Mouse (Mus musculus) frontal cortex, postnatal 25 days (tissue): ENCODE measurements around the gene Hinfp.
A peak's percentile ranks its signal among the peaks of the same experiment; 100 is the strongest.
"Not testable (repeated sequence)": the region's sequence is repeated elsewhere in the genome, so short reads cannot be mapped to it uniquely, and the experiment has no call there.

Experiments used
- DNase-seq, 2 experiments: peaks; one replicate each; pipeline ENCODE4 v3.0.0; 2022; ENCODE audit warnings: low spot score in 2 of 2

The Hinfp gene

DNA sequence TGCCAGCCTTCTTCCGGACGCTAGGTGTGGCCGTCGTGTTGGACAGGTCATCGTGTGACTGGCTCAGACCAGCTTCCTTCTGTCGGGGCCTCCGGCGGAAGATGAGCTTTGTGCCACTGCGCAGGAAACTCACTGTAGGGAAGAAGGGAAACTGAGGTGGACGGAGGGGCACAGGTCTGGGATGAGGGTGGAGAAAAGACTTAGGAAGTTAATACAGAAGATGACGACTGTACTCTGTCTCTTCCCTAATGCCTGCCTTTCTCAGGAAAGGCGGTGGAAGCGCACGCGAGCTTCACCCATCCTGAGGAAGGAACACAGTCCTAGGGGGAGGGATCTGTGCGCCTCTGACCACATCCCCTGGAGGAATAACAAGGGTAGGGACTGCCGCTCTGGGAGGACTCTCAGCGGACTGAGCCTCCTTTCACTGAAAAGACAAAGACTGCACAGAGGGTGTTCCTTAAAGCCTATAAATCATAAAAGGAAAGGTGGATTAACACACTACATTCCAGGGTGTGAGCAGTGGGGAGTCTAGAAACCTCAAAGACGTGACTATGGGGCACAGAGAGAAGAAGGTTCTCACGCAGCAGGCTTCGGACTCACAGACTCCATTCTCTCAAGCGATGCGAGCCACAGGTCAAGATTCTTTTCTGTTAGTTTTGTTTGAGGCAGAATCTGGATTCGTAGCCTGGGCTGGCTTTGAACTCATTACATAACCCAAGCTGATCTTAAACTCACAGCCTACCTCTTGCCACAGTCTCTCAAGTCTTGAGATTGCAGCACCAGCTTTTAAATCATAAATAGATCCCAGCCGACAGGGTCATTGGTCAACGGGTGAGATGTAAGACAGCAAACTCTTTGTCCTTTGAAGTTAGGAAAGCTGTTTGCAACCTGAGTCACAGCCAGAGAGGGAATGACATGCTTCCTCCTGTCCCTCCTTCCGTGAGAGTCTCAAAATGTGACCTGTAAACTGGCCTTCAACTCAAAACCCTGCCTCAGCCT lies 6.0 kb upstream of the Hinfp start:
- DNase-seq = no peak

DNA sequence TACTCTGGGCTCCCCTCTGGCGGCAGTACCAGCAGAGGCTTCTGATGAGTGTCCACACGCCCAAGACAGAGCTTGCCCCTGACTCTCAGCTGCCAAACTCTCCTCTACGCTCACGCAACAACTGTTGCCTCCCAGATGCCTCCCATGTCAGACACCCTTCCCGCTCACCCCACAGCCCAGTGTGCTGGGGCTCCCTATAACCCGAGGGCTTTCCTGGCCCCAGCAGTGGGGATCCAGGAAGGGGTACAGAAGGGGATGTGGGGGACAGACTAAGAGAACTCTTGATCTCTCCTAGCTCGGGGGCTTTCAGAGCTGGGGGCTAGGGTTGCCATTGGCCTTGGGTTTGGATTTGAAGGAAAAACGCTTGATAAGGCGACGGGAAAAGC lies 5.3 kb upstream of the Hinfp start:
- no peak for DNase-seq

DNA sequence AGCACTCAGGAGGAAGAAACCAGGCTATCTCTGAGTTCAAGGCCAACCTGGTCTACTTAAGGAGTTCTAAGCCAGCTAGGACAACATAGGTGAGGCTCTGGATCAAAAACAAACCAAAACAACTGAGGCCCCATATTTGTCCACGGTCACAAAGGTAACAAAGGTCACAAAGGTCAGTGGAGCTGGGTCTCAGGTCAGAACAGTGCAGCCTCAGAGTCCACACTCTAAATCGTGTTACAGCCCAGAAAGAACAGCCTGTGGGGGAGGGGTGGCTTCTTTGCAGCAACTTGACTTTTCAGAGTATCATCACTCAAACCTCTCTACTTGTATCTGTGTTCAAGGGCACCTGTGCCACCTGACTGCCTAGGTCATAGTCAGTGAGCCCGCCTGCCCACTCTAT lies 4.3 kb upstream of the Hinfp start:
- DNase-seq = no peak

DNA sequence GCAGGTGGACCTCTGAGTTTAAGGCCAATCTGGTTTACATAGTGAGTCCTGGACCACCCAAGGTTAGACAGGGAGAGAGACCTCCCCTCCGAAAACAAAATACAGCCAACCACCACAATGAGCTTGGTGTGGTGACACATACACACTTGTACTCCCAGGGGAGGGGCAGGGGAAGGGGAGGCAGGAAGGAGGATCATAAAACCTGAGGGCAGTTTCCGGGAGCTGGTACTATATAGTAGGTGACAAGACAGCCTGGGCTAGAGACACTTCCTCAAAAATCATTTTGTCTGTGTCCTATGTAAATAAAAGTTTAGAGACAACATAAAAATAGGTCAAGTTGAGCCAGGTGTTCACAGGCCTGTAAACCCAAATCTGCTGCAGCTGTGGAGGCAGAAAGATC lies 1.8 kb upstream of the Hinfp start:
- DNase-seq = no peak

DNA sequence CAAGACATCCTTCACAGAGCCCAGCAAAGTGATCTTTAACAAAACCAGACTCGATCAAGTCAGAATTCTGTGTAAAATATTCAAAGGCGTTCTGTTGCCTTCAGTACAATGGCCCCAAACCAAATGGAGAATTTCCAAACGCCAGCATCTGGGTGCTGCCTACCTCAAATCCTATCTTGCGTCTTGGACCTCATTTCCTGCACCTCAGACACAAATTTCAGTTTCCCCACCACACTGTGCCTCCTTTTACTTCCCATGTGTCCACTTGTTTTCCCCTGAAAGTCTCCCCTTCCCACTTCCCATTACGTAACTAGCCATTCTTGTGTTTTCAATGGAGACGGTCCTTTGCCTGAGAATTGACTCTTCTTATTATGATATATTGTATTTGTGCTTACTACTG lies 1.1 kb upstream of the Hinfp start:
- DNase-seq = no peak

DNA sequence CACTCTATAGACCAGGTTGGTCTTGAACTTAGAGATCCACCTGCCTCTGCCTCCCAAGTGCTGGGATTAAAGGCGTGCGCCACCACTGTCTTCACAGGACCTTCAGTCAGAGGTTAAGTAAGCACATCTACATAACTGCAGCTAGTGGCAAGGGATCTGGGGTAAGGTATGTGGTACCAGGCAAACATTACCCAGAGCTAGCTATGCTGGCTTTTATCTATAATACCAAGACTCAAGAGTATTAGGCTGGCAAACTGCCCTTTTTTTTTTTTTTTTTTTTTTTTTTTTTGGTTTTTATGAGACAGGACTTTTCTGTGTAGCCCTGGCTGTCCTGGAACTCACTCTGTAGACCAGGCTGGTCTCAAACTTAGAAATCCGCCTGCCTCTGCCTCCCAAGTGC lies 5.5 kb downstream of the Hinfp start:
- not testable (repeated sequence) for DNase-seq

DNA sequence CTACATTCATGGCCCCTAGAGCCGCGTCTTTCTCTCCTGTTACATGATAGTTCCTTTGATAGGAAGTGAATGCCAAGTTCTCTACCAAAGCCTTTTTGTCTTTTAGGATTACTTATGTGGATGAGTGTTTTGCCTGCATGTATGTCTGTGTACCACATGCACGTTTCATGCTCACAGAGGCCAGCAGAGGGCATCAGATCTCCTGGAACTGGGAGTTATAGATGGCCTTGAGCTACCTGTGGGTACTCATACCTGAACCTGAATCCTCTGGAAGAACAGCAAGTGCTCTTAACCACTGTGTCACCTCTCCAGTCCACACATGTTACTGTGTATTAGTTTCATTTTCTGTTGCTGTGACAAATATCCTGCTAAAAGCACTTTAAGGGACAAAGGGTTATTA lies 13.0 kb downstream of the Hinfp start:
- DNase-seq = no peak

DNA sequence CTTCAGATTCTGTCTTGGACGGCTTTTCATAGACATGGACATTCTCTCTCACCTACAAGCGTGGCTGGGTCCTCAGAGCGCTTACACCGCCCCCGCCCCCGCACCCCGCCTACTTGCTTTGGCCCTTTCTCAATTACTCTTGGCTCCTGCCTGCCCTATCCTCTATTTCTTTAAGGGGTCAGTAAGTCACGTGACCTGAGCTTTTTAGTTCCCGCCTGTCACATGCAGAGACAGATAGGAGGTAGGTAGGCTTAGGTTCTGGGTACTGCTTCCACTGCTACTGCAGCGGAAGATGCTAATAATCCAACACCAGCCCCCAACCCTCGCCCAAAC lies 16.5 kb downstream of the Hinfp start:
- DNase-seq = no peak

DNA sequence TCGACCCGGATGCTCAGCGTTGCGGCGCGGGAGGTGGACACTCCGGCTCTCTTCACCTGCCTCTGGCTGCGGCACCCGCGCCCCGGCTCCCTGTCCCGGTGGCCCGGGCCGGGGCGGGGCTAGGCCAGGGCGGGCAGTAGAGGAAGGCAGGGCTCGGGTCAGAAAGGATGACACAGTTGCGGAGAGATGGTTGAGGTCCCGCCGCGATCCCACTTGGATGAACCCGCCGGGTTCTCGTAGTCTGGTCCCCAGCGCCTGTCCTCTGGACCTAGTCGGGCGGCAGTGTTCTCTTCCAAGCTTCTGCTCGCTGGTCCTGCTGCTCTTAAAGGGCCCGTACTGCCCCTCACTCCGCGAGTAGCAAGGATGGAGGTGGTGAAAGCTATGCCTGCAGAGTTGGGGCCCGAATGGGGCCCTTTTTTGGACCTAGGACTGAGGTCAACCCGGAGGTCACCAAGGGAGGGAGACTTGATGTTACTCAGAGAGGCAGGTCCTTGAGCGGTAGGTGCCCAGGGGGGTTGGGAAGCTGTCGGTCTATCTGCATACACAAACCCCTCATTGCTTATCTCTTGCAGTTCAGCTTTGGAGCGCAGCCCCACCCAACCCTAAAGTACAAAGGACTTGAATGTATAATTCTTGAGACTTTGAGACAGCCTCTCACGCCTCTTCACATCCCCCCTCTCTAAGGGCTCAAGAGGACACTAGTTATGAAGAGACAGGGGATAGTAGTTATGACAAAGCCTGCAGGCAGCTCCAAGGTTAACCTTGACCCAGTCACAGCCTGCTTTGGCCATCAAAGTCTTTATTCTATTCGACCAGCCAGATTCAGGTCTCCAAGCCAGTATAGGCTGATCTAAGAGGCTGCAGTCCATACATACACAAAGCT lies 17.2 kb downstream of the Hinfp start, which contains the start of gene Abcg4:
Gene Abcg4 (minus strand): TSS at position 540 of the 883 bp plus-strand sequence.
- peak; percentile 26 to 28 for DNase-seq

DNA sequence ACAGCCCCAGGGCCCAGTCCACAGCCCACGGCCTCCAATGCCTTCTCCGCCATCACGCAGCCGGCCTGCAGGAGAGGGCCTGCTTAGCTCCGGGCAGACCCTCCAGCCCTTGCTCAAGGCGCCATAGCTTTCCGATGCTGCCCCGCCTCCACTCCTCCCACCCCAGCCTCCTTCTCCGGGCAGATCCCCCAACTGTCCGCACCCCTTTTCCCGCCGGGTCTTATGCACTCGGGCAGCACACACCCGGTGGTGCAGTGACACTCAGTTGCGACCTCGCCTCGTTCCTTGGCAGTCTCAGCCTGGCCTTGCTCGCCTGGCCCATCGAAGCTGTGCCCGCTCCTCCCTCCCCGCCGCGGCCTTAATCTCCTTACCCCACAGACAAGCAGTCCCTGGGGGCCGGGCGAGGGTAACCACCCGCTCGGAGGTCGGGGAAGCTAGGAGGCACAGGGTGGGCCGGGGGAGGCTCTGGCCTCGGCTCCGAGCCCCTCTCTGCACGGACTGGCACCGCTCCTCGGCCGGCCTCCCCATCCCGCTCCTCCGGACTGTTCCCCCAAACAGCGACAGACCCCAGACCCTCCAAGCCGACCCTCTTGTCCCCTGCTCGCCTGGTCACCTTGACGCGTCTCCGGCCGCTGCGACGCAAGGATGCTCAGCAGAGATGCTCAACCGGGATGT lies 17.9 kb downstream of the Hinfp start:
- DNase-seq = no peak

DNA sequence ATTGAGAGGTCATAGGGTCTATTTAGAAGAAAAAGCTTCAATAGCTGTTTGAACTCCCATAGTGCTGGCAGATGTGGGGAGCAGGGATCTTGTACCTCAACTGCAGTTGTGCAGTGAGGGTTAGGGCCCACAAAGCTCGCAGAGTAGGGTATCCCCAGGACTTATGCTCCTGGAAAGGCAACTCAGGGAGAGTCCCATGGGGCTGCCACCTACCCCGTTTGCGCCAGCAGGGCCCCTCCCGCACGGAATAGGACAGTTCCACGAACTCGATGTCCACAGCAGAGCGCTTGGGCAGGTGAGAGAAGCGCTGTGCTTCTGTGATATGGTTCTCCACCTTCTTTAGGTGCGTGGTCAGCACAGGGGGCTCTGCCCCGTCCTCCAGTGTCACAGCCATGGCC lies 18.5 kb downstream of the Hinfp start:
- DNase-seq = no peak

DNA sequence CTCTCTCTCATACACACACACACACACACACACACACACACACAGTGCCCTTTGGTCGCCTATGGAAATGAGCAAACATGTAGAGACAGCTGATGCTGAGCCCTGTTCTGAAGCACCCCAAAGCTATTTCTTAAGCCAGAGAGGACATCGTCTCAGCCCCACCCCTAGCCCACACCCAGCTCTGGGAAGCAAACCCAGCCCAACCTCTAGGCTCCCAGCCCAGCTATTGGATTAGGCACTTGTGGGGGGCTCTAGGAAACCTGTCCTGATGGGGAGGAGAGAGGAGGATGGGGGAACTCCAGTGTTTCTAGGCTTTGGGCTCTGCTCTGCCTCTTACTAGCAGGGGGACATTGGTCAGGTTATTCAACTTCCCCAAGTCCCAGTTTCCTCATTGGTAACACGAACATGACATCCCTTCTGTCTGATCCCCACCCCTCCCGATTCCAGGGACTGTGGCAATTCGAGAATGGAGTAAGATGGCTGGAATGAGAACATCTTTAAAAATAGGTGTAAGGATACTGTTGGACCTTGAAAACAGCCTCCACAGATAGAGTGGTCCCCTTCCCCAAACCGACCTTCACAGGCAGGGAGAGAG lies 19.1 kb downstream of the Hinfp start:
- DNase-seq = no peak

DNA sequence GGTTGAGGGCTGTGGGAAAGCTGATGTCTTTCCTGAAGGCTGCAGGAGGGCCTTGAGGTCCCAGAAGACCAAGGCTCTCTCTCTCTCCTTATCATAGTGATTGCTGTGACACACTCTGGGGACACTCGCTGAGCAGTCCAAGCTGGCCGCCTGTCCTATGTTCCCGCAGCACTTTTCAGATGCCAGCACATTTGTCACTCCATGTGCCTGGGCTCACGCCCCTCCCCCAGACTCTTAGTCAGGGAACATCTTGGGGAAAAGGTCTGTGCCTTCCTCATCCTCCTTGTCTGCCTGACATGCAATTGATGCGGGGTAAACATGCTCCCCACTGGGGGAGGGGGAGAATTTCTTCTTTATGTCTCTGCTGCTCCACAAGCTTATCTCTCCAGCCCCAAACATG lies 22.3 kb downstream of the Hinfp start:
- DNase-seq = no peak

DNA sequence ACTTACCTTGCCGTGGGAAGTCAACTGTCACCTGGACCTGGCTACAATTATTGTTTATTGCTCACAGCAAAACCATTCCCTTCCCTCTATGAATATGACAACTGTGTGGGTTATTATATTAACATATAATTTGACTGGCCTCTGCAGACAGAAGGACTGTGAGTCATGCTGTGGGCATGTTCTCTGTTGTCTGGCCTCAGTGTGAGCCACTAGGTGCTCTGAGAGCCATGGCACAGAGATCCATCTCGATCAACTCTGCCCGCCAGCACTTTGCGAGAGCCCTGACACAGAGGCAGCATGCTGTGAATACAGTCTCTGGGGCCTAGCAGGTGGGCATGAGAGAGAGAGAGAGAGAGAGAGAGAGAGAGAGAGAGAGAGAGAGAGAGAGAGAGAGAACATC lies 35.5 kb downstream of the Hinfp start:
- no peak for DNase-seq

DNA sequence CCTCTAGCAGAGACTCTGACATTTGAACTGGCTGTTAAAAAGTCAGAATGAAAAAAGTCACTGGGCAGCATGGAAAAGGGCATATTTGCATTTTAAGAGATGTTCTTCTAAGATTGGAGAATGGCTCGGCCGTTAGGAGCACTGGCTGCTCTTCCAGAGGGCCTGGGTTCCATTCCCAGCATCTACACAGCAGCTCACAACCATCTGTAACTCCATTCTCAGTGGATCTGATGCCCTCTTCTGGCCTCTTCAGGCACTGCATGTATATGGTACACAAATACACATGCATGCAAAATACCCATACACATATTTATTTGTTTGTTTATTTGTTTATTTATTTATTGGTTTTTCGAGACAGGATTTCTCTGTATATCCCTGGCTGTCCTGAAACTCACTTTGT lies 36.4 kb downstream of the Hinfp start:
- DNase-seq = no peak

DNA sequence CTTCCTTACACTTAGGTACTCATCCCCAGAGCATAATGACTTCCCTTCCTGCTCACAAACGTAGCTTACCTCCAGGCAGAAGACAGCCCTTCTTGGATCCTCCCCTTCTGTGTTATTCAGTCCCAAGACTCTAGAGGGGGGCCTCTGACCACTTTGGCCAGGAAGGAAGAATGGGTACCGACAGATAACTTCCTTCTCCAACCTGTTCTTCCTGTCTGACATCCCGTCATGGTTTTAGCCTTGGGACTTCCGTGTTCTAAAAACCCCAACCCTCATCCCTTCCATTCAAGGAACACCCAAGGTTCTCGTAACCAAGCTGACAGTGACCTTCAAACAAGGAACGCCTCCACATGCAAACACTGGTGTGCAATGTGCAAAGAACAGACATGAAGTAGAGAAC lies 37.0 kb downstream of the Hinfp start, which contains the start of gene Nlrx1:
Gene Nlrx1 (minus strand): TSS at position 168 of the 400 bp plus-strand sequence.
- DNase-seq = no peak

DNA sequence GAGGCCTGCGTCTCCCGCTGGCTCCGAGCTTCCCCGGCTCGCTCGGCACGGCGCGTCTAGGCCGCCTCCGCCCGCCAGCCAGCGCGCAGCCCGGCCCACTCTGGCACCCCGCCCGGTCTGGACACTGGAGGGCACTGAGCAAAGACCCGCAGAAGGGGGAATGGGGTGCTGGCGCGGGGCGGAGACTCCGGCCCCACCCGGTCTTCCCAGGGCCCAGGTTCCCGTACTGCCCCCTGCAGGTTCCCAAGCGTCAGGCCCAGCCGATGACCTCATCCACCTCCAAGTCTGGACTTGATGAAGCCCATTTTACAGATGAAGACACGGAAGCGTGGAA lies 37.5 kb downstream of the Hinfp start:
- peak; percentile 55 to 71 for DNase-seq

DNA sequence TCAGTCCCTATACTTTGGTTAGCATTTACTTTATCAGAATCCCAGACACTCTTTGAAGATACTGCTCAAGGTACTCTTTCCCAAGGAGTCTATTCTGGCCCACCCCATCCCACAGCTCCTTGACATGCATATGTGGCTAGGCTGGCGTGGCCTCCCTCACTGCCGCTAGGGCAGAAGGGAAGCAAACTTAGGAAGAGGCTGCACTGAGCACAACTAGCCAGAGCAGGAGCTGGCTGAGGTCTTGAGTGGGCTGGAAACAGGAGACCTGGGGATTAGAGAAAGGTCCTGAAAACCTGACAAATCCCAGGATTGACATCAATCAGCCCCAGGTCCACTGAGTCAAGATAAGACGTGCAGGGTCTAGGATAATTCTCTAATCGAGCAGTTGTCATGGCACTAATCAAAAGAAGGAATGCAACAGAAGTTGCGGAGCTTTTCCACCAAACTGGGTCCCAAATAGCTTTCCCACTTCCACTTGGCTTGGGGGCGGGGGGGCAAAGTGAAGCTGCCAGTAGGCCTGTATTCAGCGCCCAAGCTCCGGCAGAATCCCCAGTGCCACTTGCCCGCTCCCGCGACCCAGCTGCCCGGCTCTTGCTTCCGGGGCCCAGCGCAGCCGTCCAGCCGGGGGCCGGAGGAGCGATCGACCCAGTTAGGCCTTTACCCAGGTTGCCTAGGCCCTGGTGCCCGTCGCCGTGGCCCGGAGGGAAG lies 38.0 kb downstream of the Hinfp start:
- no peak for DNase-seq

DNA sequence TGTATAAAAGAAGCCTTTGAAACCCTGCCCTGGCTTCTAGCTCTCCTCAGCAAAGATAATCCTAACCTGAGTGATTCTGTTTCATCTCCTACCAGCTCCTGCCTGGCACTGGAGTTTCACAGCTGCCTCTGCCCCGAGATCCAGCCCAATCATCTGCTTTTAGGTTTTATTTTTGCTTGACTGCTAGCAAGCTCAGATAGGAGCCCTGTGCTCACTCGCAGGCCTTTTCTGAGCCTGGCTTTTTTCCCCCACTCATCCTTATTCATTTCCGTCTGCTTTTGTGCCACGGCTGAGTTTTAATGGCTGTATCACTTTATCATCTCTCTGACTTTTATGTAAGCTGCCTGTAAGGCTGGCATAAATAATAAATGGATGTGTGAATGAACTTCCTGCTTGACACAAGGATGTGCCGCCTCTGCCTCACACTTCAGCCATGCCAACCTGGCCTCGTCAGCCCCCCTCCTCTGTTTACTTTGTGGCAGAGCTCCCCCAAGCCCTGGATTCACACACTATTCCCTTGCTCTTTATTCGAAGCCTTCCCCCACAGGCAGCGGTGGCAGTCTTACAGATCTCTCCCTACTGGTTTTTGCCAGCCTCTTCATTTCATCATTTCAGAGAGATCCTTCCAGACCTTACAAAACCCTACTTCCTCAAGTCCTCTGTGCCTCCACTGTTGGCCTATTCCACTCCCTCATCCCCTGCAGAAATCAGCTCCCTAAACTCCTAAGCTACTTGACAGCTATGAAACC lies 38.8 kb downstream of the Hinfp start:
- DNase-seq = peak in 1 of 2 experiments; percentile 32

DNA sequence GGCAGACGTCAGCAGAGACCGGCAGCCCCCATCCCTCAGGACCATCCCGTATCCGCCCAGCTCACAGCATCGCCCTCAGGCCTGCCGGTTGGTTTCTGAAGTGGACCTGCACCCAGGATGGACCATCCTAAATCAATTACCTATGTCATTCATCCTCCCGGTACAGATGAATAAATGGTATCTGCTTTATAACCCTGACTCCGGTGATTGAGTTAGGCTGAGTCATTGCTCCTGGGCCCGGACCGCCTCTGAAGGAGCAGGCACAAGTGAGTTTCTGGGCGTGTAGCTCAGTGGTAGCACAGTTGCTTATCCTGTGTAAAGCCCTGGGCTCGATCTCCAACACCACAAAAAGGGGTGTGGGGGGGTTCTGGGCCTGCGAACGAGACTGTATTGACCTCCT lies 44.1 kb downstream of the Hinfp start:
- DNase-seq = no peak
